Comparison of ENCODE assay signal across 8 mouse cellular contexts in genomic region chr11:97801409-97802193, GRCm38 (mm10). TPM values are rescaled to one million over a fixed set of nuclear protein-coding genes. Genes with fewer than 3 reads are reported as not detected.
DNase-seq lines count a peak whose midpoint lies in the region; ATAC-seq and TF ChIP-seq lines count a peak whose summit lies in the region.

No protein-coding gene starts in this region.

- peak overlapping the region; percentile 83 for H3K4me2 ChIP-seq in intestine, embryonic 15.5 days (replicated peaks)
- peak overlapping the region; percentile 92 for H3K4me2 ChIP-seq in liver, embryonic 15.5 days
- peak overlapping the region; percentile 63 for H3K4me2 ChIP-seq in neural tube, embryonic 15.5 days

- no peak for TF ChIP-seq POLR2A in embryonic fibroblast, embryonic 13.5 days (IDR thresholded peaks at IDR 0.05; ENCODE audit: low read depth, low read length)

- intact Hi-C loops in heart, postnatal 25 days (cut with DNase I): loop anchor here (2.0 kb wide), 2 partner anchors 19 to 39 kb away; partner anchors contain the start of gene B230217C12Rik

- H3K4me1 ChIP-seq in embryonic fibroblast, embryonic 13.5 days (ENCODE audit: control insufficient read depth, insufficient read depth, low read length): peaks cover 23% of the 10 kb centered on the region
- H3K4me1 ChIP-seq in intestine, embryonic 15.5 days (replicated peaks): peaks cover 53% of the 10 kb centered on the region
- H3K4me1 ChIP-seq in liver, embryonic 15.5 days (replicated peaks): peaks cover 88% of the 10 kb centered on the region
- peaks cover 69% of the 10 kb centered on the region for H3K4me1 ChIP-seq in neural tube, embryonic 15.5 days

- ATAC-seq in intestine, embryonic 15.5 days: peak; percentile 6
- ATAC-seq in liver, embryonic 15.5 days (ENCODE audit: insufficient read depth): no peak
- no peak for ATAC-seq in neural tube, embryonic 15.5 days (ENCODE audit: low FRiP score)

- peak; percentile 97 for DNase-seq in heart, adult 11 months
- no peak for DNase-seq in heart, postnatal 25 days (ENCODE audit: low spot score)
- peak; percentile 91 for DNase-seq in adrenal gland, adult 2 months
- DNase-seq in thymus, postnatal 4 days: no peak

- H3K27me3 ChIP-seq in intestine, embryonic 15.5 days (replicated peaks): no peaks in the 10 kb centered on the region
- peaks cover 28% of the 10 kb centered on the region for H3K27me3 ChIP-seq in liver, embryonic 15.5 days
- no peaks in the 10 kb centered on the region for H3K27me3 ChIP-seq in neural tube, embryonic 15.5 days (replicated peaks)

- H3K9ac ChIP-seq in intestine, embryonic 15.5 days: peak overlapping the region; percentile 94; the same call in 1 of the 2 replicates
- no peak overlapping the region for H3K9ac ChIP-seq in liver, embryonic 15.5 days
- H3K9ac ChIP-seq in neural tube, embryonic 15.5 days (replicated peaks): peak overlapping the region; percentile 96

- no peaks in the 10 kb centered on the region for H3K36me3 ChIP-seq in intestine, embryonic 15.5 days
- H3K36me3 ChIP-seq in liver, embryonic 15.5 days (replicated peaks): 0 out of 2 replicates have a peak, but pooled peaks cover under 1% of the 10 kb centered on the region
- H3K36me3 ChIP-seq in neural tube, embryonic 15.5 days: no peaks in the 10 kb centered on the region

- no peak for TF ChIP-seq CTCF in embryonic fibroblast, embryonic 13.5 days (IDR thresholded peaks at IDR 0.05; ENCODE audit: borderline replicate concordance, insufficient read depth, low read length)

- WGBS in intestine, embryonic 15.5 days: 15% methylated on average over 8 of the region's 8 CpGs
- 39% methylated on average over 8 of the region's 8 CpGs for WGBS in liver, embryonic 15.5 days (ENCODE audit: insufficient replicate concordance)
- 23% methylated on average over 8 of the region's 8 CpGs for WGBS in neural tube, embryonic 15.5 days

- no peaks in the 10 kb centered on the region for H3K9me3 ChIP-seq in intestine, embryonic 15.5 days
- H3K9me3 ChIP-seq in liver, embryonic 15.5 days (replicated peaks): no peaks in the 10 kb centered on the region
- no peaks in the 10 kb centered on the region for H3K9me3 ChIP-seq in neural tube, embryonic 15.5 days (replicated peaks)

- peak overlapping the region; percentile 90 for H3K4me3 ChIP-seq in embryonic fibroblast, embryonic 13.5 days (ENCODE audit: insufficient read depth, low read length)
- H3K4me3 ChIP-seq in intestine, embryonic 15.5 days (replicated peaks): peak overlapping the region; percentile 94
- peak overlapping the region; percentile 71 for H3K4me3 ChIP-seq in liver, embryonic 15.5 days (replicated peaks)
- H3K4me3 ChIP-seq in neural tube, embryonic 15.5 days (replicated peaks): peak overlapping the region; percentile 96

- peak overlapping the region; percentile 81 for H3K27ac ChIP-seq in embryonic fibroblast, embryonic 13.5 days (ENCODE audit: insufficient read depth, low read length)
- H3K27ac ChIP-seq in intestine, embryonic 15.5 days: peak overlapping the region; percentile 99
- peak overlapping the region; percentile 89 for H3K27ac ChIP-seq in liver, embryonic 15.5 days (replicated peaks)
- peak overlapping the region; percentile 98 for H3K27ac ChIP-seq in neural tube, embryonic 15.5 days (replicated peaks)

RNA-seq across cellular contexts. Expression of gene Lasp1, which starts 2.8 kb away (rescaled TPM):
- 10 to 100 TPM; 41.3 to 46.2 TPM for total RNA-seq in heart, postnatal 25 days (2021)
- total RNA-seq in adrenal gland, adult 2 months (2021): 100 to 1,000 TPM; 118 to 172 TPM
- polyA plus RNA-seq in adrenal gland, adult 2 months (2012; rRNA removed): 127 and 138 TPM in 2 replicates
- polyA plus RNA-seq in embryonic fibroblast, embryonic 13.5 days (2011; ENCODE audit: insufficient read length, low read depth, missing spikeins): 243 and 284 TPM in 2 replicates
- 123 and 126 TPM in 2 replicates for polyA plus RNA-seq in intestine, embryonic 15.5 days (2015; fragmentation: Nextera tagmentation; extraction: Ambion mirVana)
- polyA plus RNA-seq in liver, embryonic 15.5 days (2015; fragmentation: Nextera tagmentation; extraction: Ambion mirVana): 31.4 and 36.7 TPM in 2 replicates
- 136 and 143 TPM in 2 replicates for polyA plus RNA-seq in neural tube, embryonic 15.5 days (2015; fragmentation: Nextera tagmentation; extraction: Ambion mirVana)

RNA-seq across cellular contexts. Expression of gene Rpl23, which starts 19.4 kb away (rescaled TPM):
- total RNA-seq in heart, postnatal 25 days (2021): 100 to 1,000 TPM; 454 to 515 TPM
- 100 to 1,000 TPM; 700 to 846 TPM for total RNA-seq in adrenal gland, adult 2 months (2021)
- polyA plus RNA-seq in adrenal gland, adult 2 months (2012; rRNA removed): 13.7 and 14.2 TPM in 2 replicates
- 548 and 603 TPM in 2 replicates for polyA plus RNA-seq in embryonic fibroblast, embryonic 13.5 days (2011; ENCODE audit: insufficient read length, low read depth, missing spikeins)
- polyA plus RNA-seq in intestine, embryonic 15.5 days (2015; fragmentation: Nextera tagmentation; extraction: Ambion mirVana): 530 and 606 TPM in 2 replicates
- polyA plus RNA-seq in liver, embryonic 15.5 days (2015; fragmentation: Nextera tagmentation; extraction: Ambion mirVana): 185 and 242 TPM in 2 replicates
- 314 and 372 TPM in 2 replicates for polyA plus RNA-seq in neural tube, embryonic 15.5 days (2015; fragmentation: Nextera tagmentation; extraction: Ambion mirVana)

RNA-seq across cellular contexts. Expression of gene 1700001P01Rik, which starts 25.9 kb away (rescaled TPM):
- total RNA-seq in heart, postnatal 25 days (2021): not detected
- total RNA-seq in adrenal gland, adult 2 months (2021): under 1 TPM in 1 of 2 experiments, not detected in 1; 0.49 TPM
- polyA plus RNA-seq in adrenal gland, adult 2 months (2012; rRNA removed): not detected in 2 replicates
- not detected in 2 replicates for polyA plus RNA-seq in embryonic fibroblast, embryonic 13.5 days (2011; ENCODE audit: insufficient read length, low read depth, missing spikeins)
- polyA plus RNA-seq in intestine, embryonic 15.5 days (2015; fragmentation: Nextera tagmentation; extraction: Ambion mirVana): 0.24 TPM in 1 of 2 replicates, not detected in the other
- not detected in 2 replicates for polyA plus RNA-seq in liver, embryonic 15.5 days (2015; fragmentation: Nextera tagmentation; extraction: Ambion mirVana)
- polyA plus RNA-seq in neural tube, embryonic 15.5 days (2015; fragmentation: Nextera tagmentation; extraction: Ambion mirVana): 0.63 and 0.88 TPM in 2 replicates

RNA-seq across cellular contexts. Expression of gene Cwc25, which starts 35.2 kb away (rescaled TPM):
- 1 to 10 TPM; 7.0 to 7.2 TPM for total RNA-seq in heart, postnatal 25 days (2021)
- total RNA-seq in adrenal gland, adult 2 months (2021): 10 to 100 TPM; 17.5 to 28.9 TPM
- polyA plus RNA-seq in adrenal gland, adult 2 months (2012; rRNA removed): 5.1 and 6.5 TPM in 2 replicates
- 14.0 and 16.4 TPM in 2 replicates for polyA plus RNA-seq in embryonic fibroblast, embryonic 13.5 days (2011; ENCODE audit: insufficient read length, low read depth, missing spikeins)
- polyA plus RNA-seq in intestine, embryonic 15.5 days (2015; fragmentation: Nextera tagmentation; extraction: Ambion mirVana): 13.3 and 13.4 TPM in 2 replicates
- 5.4 and 5.8 TPM in 2 replicates for polyA plus RNA-seq in liver, embryonic 15.5 days (2015; fragmentation: Nextera tagmentation; extraction: Ambion mirVana)
- 16.2 and 16.4 TPM in 2 replicates for polyA plus RNA-seq in neural tube, embryonic 15.5 days (2015; fragmentation: Nextera tagmentation; extraction: Ambion mirVana)

RNA-seq across cellular contexts. Expression of gene B230217C12Rik, which starts 39.0 kb away (rescaled TPM):
- total RNA-seq in heart, postnatal 25 days (2021): under 1 TPM; 0.83 to 0.87 TPM
- 1 to 10 TPM; 2.9 to 4.6 TPM for total RNA-seq in adrenal gland, adult 2 months (2021)
- 1.8 and 2.5 TPM in 2 replicates for polyA plus RNA-seq in adrenal gland, adult 2 months (2012; rRNA removed)
- 4.8 and 7.2 TPM in 2 replicates for polyA plus RNA-seq in embryonic fibroblast, embryonic 13.5 days (2011; ENCODE audit: insufficient read length, low read depth, missing spikeins)
- polyA plus RNA-seq in intestine, embryonic 15.5 days (2015; fragmentation: Nextera tagmentation; extraction: Ambion mirVana): 5.2 and 5.3 TPM in 2 replicates
- 0.30 and 0.39 TPM in 2 replicates for polyA plus RNA-seq in liver, embryonic 15.5 days (2015; fragmentation: Nextera tagmentation; extraction: Ambion mirVana)
- polyA plus RNA-seq in neural tube, embryonic 15.5 days (2015; fragmentation: Nextera tagmentation; extraction: Ambion mirVana): 41.8 and 47.2 TPM in 2 replicates

Comparison
In these comparisons a context has a peak if more than half of its experiments do, and no peak if none do; other contexts are left out.
1. DNase-seq: peak in heart, adult 11 months (single experiment) and adrenal gland, adult 2 months (single experiment); none in heart, postnatal 25 days (single experiment) and thymus, postnatal 4 days (single experiment).
2. RNA of gene Rpl23, which starts 19.4 kb away (polyA plus RNA-seq): 530 to 606 TPM in intestine, embryonic 15.5 days, 548 to 603 TPM in embryonic fibroblast, embryonic 13.5 days, 314 to 372 TPM in neural tube, embryonic 15.5 days and 185 to 242 TPM in liver, embryonic 15.5 days; 13.7 to 14.2 TPM in adrenal gland, adult 2 months; every median in the first group is over 10 times any median in the second.
3. Peak in every context shown above with its lines, with median percentiles within 50 percentile points of each other: H3K27ac ChIP-seq, H3K4me3 ChIP-seq and H3K4me2 ChIP-seq.